Comparison of ENCODE assay signal across 14 mouse cellular contexts in the genomic region with DNA sequence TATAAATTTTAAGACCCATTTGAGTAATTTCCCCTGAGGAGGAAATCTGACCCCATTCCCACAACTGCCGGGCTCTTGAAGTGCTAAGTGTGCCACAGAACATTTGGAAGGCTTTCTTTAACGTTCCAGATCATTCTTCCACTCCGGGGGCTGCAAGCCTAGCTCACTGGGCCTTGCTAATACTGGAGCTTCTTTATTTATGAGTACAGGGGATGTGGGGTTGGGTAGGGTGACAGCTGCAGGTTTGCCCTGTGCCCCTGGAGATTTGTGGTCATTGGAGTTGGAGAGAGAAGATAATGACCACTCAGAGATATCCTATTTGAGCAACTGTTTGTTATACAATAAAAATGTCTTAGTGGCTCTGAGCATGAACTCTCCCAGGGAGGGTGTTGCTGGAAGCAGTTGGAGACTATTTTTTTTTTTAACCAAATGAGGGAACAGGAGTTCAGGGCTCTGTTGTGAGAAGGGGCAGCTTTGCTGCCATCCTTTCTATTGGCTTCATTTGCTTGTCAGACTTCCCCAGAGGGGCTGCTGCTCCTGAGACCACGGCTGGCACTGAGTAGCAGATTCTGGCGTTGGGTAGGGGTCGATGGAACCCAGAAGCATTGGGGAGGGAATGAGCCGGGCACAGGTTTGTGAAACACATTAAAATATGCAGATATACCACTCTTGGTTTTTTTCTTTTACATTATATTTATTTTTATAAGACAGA.
DNase-seq lines count a peak whose midpoint lies in the region; ATAC-seq and TF ChIP-seq lines count a peak whose summit lies in the region.
"Had no signal": no experiment of that assay in that cellular context is flagged by ENCODE, and none has a peak within 500 bp of the region (broad histone marks: within the 10 kb centered on the region; RNA-seq: fewer than 3 reads in every experiment).

No protein-coding gene starts in this region.

- no peaks in the 10 kb centered on the region for H3K27me3 ChIP-seq in forebrain, embryonic 15.5 days
- H3K27me3 ChIP-seq in forebrain, embryonic 11.5 days (ENCODE audit: control insufficient read depth, insufficient read depth, low read length), result no peaks in the 10 kb centered on the region
- H3K27me3 ChIP-seq in limb, embryonic 12.5 days, result peaks cover 18% of the 10 kb centered on the region
- H3K27me3 ChIP-seq in limb, embryonic 10.5 days (ENCODE audit: low read depth, poor library complexity, severe bottlenecking), result peaks cover 11% of the 10 kb centered on the region
- no peaks in the 10 kb centered on the region; the same call in 1 of the 2 replicates for H3K27me3 ChIP-seq in hindbrain, embryonic 12.5 days
- H3K27me3 ChIP-seq in myocyte (ENCODE audit: control insufficient read depth, insufficient read depth, insufficient read length), result no peaks in the 10 kb centered on the region
- H3K27me3 ChIP-seq: embryonic facial prominence, embryonic 15.5 days had no signal

- no peak overlapping the region for H3K4me2 ChIP-seq in forebrain, embryonic 15.5 days (replicated peaks)
- H3K4me2 ChIP-seq in forebrain, embryonic 11.5 days (ENCODE audit: low read depth, low read length, severe bottlenecking), result no peak overlapping the region
- H3K4me2 ChIP-seq in limb, embryonic 12.5 days, result no peak overlapping the region
- no peak overlapping the region for H3K4me2 ChIP-seq in hindbrain, embryonic 12.5 days (replicated peaks)
- peak overlapping the region; percentile 65 for H3K4me2 ChIP-seq in myocyte (ENCODE audit: low read depth)
- H3K4me2 ChIP-seq: embryonic facial prominence, embryonic 15.5 days; liver, embryonic 11.5 days had no signal

- H3K4me3 ChIP-seq in forebrain, embryonic 15.5 days, result no peak overlapping the region
- no peak overlapping the region for H3K4me3 ChIP-seq in forebrain, embryonic 11.5 days (ENCODE audit: low read depth, low read length)
- no peak overlapping the region for H3K4me3 ChIP-seq in limb, embryonic 12.5 days (replicated peaks)
- no peak overlapping the region for H3K4me3 ChIP-seq in limb, embryonic 10.5 days
- no peak overlapping the region for H3K4me3 ChIP-seq in hindbrain, embryonic 12.5 days
- no peak overlapping the region for H3K4me3 ChIP-seq in myocyte
- H3K4me3 ChIP-seq: embryonic facial prominence, embryonic 15.5 days had no signal

- H3K4me1 ChIP-seq in forebrain, embryonic 15.5 days, result peaks cover 29% of the 10 kb centered on the region
- H3K4me1 ChIP-seq in forebrain, embryonic 11.5 days (replicated peaks; ENCODE audit: control insufficient read depth, insufficient read depth, low read length), result peaks cover 8% of the 10 kb centered on the region; the same call in 1 of the 2 replicates
- H3K4me1 ChIP-seq in limb, embryonic 12.5 days (replicated peaks), result peaks cover 35% of the 10 kb centered on the region
- H3K4me1 ChIP-seq in limb, embryonic 10.5 days, result peaks cover 36% of the 10 kb centered on the region
- peaks cover 40% of the 10 kb centered on the region for H3K4me1 ChIP-seq in hindbrain, embryonic 12.5 days

- ATAC-seq in forebrain, embryonic 15.5 days (replicated peaks), result no peak
- no peak for ATAC-seq in forebrain, embryonic 11.5 days (replicated peaks; ENCODE audit: low FRiP score)
- no peak; the same call in 1 of the 2 replicates for ATAC-seq in limb, embryonic 12.5 days (ENCODE audit: insufficient number of reproducible peaks, insufficient read depth, low FRiP score, low TSS enrichment, low read depth)
- ATAC-seq in hindbrain, embryonic 12.5 days (ENCODE audit: low FRiP score), result peak; percentile 43; the same call in 1 of the 2 replicates
- no peak for ATAC-seq in erythroid progenitor cell, adult 5-6 weeks (replicated peaks; ENCODE audit: low FRiP score, poor library complexity, severe bottlenecking)

- intact Hi-C loops in gastrocnemius, postnatal 36 days (cut with DNase I), result no loop called here

- WGBS in forebrain, embryonic 15.5 days, result 54% methylated on average over 7 of the region's 7 CpGs
- WGBS in forebrain, embryonic 11.5 days, result 63% methylated on average over 7 of the region's 7 CpGs
- 32% methylated on average over 7 of the region's 7 CpGs for WGBS in limb, embryonic 12.5 days
- 46% methylated on average over 7 of the region's 7 CpGs for WGBS in limb, embryonic 10.5 days
- WGBS in hindbrain, embryonic 12.5 days, result 41% methylated on average over 7 of the region's 7 CpGs

- no peaks in the 10 kb centered on the region for H3K36me3 ChIP-seq in forebrain, embryonic 15.5 days
- H3K36me3 ChIP-seq in forebrain, embryonic 11.5 days (ENCODE audit: control insufficient read depth, insufficient read depth, low read length), result no peaks in the 10 kb centered on the region
- H3K36me3 ChIP-seq in limb, embryonic 12.5 days, result no peaks in the 10 kb centered on the region
- no peaks in the 10 kb centered on the region for H3K36me3 ChIP-seq in limb, embryonic 10.5 days
- H3K36me3 ChIP-seq in hindbrain, embryonic 12.5 days, result no peaks in the 10 kb centered on the region
- no peaks in the 10 kb centered on the region for H3K36me3 ChIP-seq in myocyte (ENCODE audit: control insufficient read depth, insufficient read depth)
- H3K36me3 ChIP-seq: embryonic facial prominence, embryonic 15.5 days had no signal

- no peaks in the 10 kb centered on the region for H3K79me2 ChIP-seq in myocyte (ENCODE audit: control insufficient read depth, insufficient read depth)

- H3ac ChIP-seq in myocyte (ENCODE audit: control insufficient read depth, insufficient read length), result no peak overlapping the region

- no peak for TF ChIP-seq POLR2A in myocyte (IDR thresholded peaks at IDR 0.05; ENCODE audit: insufficient read length, low read depth)

- no peaks in the 10 kb centered on the region for H3K9me3 ChIP-seq in forebrain, embryonic 15.5 days
- no peaks in the 10 kb centered on the region for H3K9me3 ChIP-seq in forebrain, embryonic 11.5 days (ENCODE audit: control insufficient read depth, low read length)
- no peaks in the 10 kb centered on the region for H3K9me3 ChIP-seq in limb, embryonic 12.5 days
- no peaks in the 10 kb centered on the region for H3K9me3 ChIP-seq in limb, embryonic 10.5 days (replicated peaks)
- H3K9me3 ChIP-seq in hindbrain, embryonic 12.5 days (replicated peaks), result no peaks in the 10 kb centered on the region
- H3K9me3 ChIP-seq: embryonic facial prominence, embryonic 15.5 days had no signal

- 0 out of 2 replicates have a peak overlapping the region, but pooled peaks have one; percentile 7 for H3K27ac ChIP-seq in forebrain, embryonic 15.5 days (replicated peaks)
- no peak overlapping the region for H3K27ac ChIP-seq in forebrain, embryonic 11.5 days (ENCODE audit: low read depth, low read length)
- H3K27ac ChIP-seq in limb, embryonic 12.5 days, result peak overlapping the region; percentile 50; the same call in 1 of the 2 replicates
- no peak overlapping the region for H3K27ac ChIP-seq in limb, embryonic 10.5 days
- peak overlapping the region; percentile 48; the same call in 1 of the 2 replicates for H3K27ac ChIP-seq in hindbrain, embryonic 12.5 days
- H3K27ac ChIP-seq: embryonic facial prominence, embryonic 15.5 days had no signal

- H3K9ac ChIP-seq in forebrain, embryonic 15.5 days (replicated peaks), result no peak overlapping the region
- H3K9ac ChIP-seq in forebrain, embryonic 11.5 days (ENCODE audit: low read length), result no peak overlapping the region
- H3K9ac ChIP-seq in limb, embryonic 12.5 days (replicated peaks), result no peak overlapping the region
- no peak overlapping the region; the same call in 1 of the 2 replicates for H3K9ac ChIP-seq in hindbrain, embryonic 12.5 days
- H3K9ac ChIP-seq: embryonic facial prominence, embryonic 15.5 days had no signal

- DNase-seq in forebrain, embryonic 11.5 days (ENCODE audit: low spot score), result no peak
- no peak for DNase-seq in limb, embryonic 10.5 days (ENCODE audit: low spot score)
- DNase-seq in gastrocnemius, postnatal 36 days, result no peak
- DNase-seq: adrenal gland, postnatal 14 days; cerebellum, postnatal 25 days; lung, postnatal 10 days; right cerebral cortex, adult 18-20 months had no signal

TF ChIP-seq in myocyte, 11 proteins besides CTCF, POLR2A, EP300 and RAD21:
- TF ChIP-seq MYOG (IDR thresholded peaks at IDR 0.05; ENCODE audit: control insufficient read depth in 1 of 3, insufficient read depth in 1 of 3, insufficient read length in 2 of 3, low read depth in 2 of 3) (peak in 2 of 3 experiments; percentile 48 to 63), TCF12 (IDR thresholded peaks at IDR 0.05; ENCODE audit: insufficient read depth, poor library complexity, severe bottlenecking) (peak; percentile 61), MYOD1 (IDR thresholded peaks at IDR 0.05; ENCODE audit: control insufficient read depth in 1 of 3, insufficient read length in 2 of 3, low read depth in 2 of 3) (peak; percentile 15 to 84 (median 82)), REST (IDR thresholded peaks at IDR 0.05; ENCODE audit: insufficient read depth, insufficient read length) (no peak)

Comparison
In these comparisons a context has a peak if more than half of its experiments do, and no peak if none do; other contexts are left out.
1. H3K27ac ChIP-seq: peak in forebrain, embryonic 15.5 days (single experiment), limb, embryonic 12.5 days (single experiment) and hindbrain, embryonic 12.5 days (single experiment); none in forebrain, embryonic 11.5 days (single experiment) and limb, embryonic 10.5 days (single experiment).